Mouse (Mus musculus) v-Abl transformed pro-B cells (cell line): ENCODE measurements around the gene Snx9.

Source experiments
- in situ Hi-C, 2 experiments: fragments of 400-800 bp; cut with MboI; formaldehyde crosslinking; loops; one replicate each; pipeline ENCODE4 v1.15.1; 2025; ENCODE audit not compliant: unreplicated experiment in 2 of 2

The Snx9 gene

DNA sequence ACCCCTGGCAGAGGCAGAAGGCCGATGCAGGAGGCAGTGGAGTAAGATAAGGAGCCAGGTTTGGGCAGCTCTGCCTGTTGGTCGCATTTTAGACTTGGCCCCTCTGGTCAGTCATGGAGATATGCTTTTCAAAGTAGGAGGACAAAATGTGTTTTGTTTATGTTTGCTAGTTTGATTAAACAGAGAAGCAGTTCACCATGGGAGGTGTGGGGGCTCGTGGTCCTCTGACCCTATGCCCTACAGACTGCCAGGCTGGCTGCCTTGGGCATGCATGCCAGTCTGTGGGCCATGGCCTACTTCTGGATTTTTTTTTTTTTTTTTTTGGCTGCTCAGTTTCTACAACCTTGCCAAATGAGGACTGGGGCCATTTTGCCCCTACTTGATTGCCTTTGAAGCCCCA, 105.9 kb downstream of the Snx9 start:
- in situ Hi-C loops = loop anchor here in 1 of 2 experiments (5.0 kb wide), 1 partner anchor 50 kb away; no protein-coding TSS in a partner anchor

- in situ Hi-C loops = loop anchor here in 1 of 2 experiments (10.0 kb wide), 1 partner anchor 52 kb away; no protein-coding TSS in a partner anchor
Observed at GRCm38 (mm10) chr17:5952455-5952854, 111.3 kb downstream of the Snx9 start.

GRCm38 (mm10) chr17:5956350-5957000, 115.3 kb downstream of the Snx9 start:
- in situ Hi-C loops = loop anchor here in 1 of 2 experiments (10.0 kb wide), 1 partner anchor 48 kb away; no protein-coding TSS in a partner anchor

DNA sequence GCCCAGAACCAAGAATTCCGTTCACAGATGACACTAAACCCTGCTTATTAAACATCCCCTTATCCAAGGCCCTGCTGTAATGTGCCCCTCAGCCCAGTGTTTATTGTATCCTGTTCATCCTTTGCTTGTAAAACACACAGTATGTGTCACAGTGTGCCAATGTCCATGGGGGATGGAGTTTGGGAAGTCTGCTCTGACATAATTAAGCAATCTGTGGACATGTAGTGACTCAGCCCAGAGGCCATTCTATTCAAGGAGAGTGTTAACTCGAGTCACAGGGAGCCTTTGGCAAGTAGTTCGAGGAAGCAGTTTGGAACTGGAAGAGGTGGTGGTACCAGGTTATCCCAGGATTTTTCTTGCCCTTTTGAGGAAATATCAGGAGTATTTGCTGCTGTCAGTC, 116.0 kb downstream of the Snx9 start:
- in situ Hi-C loops = loop anchor here in 1 of 2 experiments (10.0 kb wide), 1 partner anchor 48 kb away; no protein-coding TSS in a partner anchor

DNA sequence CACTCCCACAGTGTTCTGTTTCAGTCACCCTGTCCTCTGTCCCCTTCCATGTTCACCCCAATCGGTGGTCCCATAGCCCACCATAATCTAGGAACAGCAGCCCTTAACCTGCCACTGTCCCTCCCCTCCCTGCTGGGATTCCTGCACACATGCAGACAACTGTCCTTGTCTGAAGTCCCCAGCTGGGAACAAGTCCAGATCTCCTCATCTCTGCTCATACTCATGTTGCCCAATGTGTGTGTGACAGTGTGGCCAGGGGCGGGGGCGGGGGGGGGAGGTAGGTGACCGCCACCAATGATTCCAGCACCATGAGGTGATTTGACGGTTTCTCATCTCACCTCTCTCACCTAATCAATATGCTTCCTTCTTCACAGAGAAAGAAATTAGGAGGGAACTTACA, 117.1 kb downstream of the Snx9 start:
- in situ Hi-C loops = loop anchor here in 1 of 2 experiments (10.0 kb wide), 1 partner anchor 47 kb away; no protein-coding TSS in a partner anchor

DNA sequence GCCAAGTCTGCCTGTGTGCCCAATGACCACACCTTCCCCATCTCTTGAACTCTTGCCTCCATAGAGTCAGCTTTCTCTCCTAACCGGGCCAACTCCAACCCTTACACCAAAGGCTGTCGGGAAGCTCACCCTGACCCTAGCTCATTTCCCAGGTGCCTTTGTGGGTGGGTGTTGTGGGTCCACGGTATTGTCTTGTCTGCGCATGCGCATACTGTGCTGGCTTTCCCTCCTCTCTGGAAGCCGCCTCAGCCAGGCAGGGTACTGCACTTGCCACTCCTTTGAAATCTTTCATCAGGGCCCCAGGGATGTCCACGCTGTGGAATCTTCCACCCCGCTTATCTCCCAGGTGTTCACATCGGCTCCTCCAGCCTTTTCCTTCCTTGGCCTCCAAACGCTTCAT, 117.5 kb downstream of the Snx9 start:
- in situ Hi-C loops = loop anchor here in 1 of 2 experiments (10.0 kb wide), 1 partner anchor 46 kb away; no protein-coding TSS in a partner anchor

DNA sequence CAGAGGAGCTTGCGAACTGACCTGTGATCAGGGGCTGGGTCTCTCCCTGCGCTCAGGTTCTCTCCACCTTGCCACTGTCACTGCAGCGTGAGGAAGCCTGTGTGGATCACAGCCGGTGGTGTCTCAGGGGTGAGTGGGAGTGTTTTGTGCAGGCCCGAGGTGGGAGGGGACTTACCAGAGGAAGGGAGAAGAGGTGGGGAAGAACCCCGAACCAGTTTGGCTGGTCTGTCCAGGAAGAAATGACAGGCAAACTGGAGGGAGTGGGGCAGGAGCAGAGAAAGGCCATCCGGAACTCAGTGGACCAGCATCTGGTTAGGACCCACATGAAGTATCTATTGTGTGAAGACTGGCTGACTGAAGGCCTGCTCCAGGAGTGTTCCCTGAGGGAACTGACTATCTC, 118.0 kb downstream of the Snx9 start:
- in situ Hi-C loops = loop anchor here in 1 of 2 experiments (10.0 kb wide), 1 partner anchor 46 kb away; no protein-coding TSS in a partner anchor

DNA sequence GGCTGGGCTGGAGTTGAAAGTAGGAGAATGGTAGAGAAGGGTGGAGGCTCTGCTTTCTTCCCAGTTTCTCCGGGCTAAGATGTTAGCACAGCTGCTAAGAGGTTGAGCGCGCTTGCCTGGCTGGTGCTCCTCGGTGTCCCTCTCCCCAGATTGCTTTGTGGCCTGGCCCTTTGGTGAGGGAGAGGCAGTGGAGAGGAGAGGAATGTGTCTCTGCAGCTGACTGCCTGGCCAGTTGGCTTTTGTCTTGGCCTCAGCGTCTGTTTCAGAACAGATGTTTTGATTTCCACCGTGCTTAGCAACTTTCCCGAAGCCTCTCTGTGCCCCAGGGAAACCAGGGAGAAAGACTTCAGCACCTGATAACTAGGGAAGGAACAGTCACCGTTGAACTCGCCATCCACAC, 118.7 kb downstream of the Snx9 start:
- in situ Hi-C loops = loop anchor here in 1 of 2 experiments (10.0 kb wide), 1 partner anchor 45 kb away; no protein-coding TSS in a partner anchor

- in situ Hi-C loops = no loop called here
Observed at GRCm38 (mm10) chr17:5963766-5964165, 122.6 kb downstream of the Snx9 start.

DNA sequence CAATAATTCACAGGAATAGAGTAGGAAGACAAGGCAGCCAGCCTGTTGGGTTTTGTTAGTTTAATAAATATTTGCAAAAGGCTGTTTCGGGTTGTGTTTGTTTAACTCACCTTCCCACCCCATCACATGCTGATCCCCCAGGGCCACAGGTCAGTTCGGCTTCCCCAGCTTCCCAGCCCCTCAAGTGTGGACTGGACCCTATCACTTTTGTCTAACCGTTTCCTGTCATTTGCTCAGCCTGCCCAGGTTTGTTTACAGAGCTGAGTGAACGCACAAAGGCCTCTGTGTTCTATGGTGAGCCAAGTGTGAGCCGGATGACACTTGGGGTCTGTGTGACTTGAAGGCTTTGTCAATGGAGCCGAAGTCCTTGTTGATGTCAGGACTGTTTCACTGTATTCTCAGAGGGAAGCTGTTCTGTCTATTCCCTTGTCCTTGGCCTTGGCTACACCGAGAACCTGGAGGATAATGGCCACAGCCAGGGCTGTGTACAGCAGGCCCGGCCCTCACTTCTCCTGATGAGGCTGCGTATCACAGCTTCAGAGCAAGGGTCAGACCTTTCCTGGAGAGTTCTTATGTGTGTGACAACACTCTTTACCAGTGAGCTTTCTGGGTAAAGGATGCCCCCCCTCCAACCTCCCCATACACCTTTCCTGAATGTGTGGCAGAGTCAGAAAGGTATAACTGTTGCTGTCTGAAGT, 124.1 kb downstream of the Snx9 start:
- in situ Hi-C loops = no loop called here

DNA sequence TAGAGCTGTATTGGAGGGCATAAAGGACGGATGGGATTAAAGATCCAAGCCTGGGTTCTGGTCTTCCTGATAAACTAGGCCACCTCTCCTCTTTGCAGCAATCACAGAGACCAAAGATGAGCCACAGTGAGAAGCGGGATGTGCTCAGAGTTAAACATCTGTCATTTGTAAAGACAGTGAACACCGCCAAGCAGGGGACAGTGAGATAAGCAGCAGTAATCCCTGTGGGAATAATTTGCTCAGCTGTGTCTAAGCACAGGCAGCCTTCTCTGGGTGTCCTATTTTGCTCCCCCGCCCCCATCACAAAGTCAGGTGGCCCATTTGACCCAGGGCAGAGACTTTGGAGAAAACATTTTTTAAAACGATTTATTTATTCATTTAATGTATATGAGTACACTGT, 125.6 kb downstream of the Snx9 start:
- in situ Hi-C loops = no loop called here

DNA sequence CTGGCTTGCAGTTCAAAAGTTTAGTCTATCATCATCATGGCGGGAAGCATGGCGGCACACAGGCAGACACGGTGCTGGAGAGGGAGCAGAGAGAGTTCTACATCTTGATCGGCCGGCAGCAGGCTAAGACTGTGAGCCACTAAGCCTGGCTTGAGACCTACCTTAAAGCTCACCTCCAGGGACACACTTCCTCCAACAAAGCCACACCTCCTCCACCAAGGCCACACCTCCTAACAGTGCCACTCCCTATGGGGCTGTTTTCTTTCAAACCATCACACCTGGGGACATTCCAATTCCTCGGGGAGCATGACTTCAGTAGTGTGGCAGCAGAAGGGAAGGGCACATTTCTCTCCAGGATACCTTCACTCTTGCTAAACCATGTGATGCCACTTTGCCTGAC, 127.4 kb downstream of the Snx9 start:
- in situ Hi-C loops = no loop called here

- in situ Hi-C loops = no loop called here
Observed at GRCm38 (mm10) chr17:5969246-5969645, 128.1 kb downstream of the Snx9 start.

DNA sequence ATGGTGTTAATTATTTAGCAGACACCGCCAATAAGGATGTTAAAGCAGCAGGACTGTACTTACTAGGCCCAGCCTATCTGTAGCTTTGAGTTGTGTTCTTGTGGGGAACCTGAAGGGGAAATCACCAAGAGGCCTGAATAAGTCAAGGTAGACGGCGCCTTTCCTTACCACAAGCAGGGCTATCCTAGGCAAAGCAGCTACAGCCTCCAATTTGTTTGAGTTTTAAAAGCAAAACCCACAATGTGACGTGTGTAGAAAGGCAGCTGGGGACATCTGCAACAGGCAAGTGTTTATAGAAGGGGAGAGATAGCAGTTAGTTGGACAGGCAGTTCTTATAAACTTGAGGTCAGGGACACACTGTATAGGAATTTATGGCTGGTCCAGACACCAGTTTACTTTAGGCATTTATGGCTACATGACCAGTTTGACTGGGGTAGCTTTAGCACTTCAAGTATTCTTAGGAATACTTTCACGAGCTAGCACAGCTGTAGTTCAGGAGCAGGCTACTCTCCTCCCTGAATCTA, 129.2 kb downstream of the Snx9 start:
- in situ Hi-C loops = no loop called here

GRCm38 (mm10) chr17:5973536-5973935, 132.4 kb downstream of the Snx9 start:
- in situ Hi-C loops = no loop called here

DNA sequence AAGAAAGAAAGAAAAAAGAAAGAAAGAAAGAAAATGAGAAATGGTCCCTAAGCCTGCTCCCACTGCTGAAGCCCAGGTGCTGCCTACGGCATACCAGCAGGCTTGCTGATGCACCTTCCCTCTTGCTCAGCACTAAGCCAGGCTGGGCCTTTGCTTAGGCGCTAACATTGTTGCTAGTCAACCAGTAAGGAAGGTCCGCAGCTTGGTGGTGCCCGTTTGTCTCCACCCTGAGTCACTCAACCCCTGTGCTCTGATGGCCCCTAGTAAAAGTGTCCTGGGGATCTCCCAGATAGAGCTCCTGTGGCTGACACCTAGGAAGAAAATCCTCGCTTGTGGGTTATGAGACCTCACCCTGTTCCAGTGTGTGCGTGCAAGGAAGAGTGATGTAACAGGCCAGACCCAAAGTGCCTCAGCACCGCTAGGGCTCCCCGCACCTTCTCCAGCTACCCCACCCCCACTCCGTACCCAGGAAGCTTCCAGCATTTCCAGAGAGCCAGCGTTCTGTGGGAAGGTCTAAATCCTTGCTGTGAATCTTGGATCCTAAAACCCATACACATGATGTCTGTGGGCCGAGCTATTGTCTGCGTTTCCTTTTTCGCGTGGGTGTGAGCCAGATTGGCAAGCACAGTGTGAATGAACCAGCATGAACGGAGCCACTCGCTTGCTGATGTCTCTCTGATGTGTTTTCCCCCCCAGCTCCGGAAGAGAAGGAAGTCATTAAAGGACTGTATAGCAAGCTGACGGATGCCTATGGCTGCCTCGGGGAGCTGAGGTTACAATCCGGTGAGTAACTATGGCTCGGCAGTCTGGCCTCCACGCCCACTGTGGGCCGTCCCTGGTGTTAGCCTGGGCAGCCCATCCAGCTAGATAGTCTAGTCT, 134.2 kb downstream of the Snx9 start:
- in situ Hi-C loops = no loop called here

GRCm38 (mm10) chr17:5976221-5977055, 135.3 kb downstream of the Snx9 start:
- in situ Hi-C loops = no loop called here

DNA sequence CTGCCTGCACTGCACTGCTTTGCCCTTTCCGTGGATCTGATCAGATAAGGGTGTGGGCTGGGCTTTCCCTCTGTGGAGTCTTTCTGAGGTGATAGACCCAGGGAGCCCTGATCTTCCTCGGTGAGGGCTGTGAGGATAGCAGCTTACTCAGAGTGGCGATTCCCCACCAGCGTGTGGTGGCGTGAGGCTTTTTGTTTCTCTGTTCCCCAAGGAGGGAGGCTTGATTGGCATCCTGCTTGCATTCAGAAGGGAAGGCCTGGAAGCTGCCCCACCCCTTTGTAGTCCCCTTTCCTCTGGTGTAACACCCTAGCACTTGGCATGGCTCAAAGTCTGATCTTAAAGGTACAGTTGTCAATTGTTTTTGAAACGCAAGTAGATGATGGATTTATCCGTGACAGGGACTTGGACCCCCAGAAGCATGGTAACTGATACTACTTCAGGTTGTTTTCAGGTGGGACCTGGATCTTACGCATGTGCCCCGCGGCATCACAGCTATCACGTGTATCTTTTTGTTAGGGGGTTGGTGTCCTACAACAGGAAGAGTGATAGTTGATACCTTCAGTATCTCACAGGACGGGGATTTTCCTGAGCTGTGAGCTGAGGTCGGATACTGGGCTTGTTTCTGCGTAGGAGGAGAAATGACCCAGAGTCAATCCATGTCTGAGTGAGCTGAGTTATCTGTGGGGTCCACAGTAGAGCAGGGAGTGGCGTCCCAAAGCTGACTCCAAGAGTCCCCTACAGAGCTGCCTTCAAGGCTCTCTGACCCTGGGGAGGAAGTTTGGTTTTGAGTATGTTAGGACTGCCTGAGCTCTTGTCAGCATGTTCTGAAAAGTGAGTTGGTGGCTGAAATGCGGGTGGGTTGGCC, 136.2 kb downstream of the Snx9 start:
- in situ Hi-C loops = no loop called here
